Mouse (Mus musculus) liver, embryonic 11.5 days (tissue): ENCODE measurements around the gene Rab1a. TPM values are rescaled to one million over a fixed set of nuclear protein-coding genes. Genes with fewer than 3 reads are reported as not detected.

ENCODE experiments used
- ATAC-seq: fragments of 200-750 bp; cut with Nextera tagmentation; replicated peaks from 2 replicates; pipeline ENCODE4 v1.8.0; 2017; ENCODE audit warnings: moderate number of reproducible peaks, mild to moderate bottlenecking, moderate TSS enrichment, moderate library complexity; ENCODE audit not compliant: low FRiP score
- DNase-seq: peaks from one replicate; pipeline ENCODE4 v3.0.0-alpha.2; 2017; ENCODE audit warnings: low spot score
- H3K27ac ChIP-seq: fragments of 300-500 bp; sonication (generic); 2 replicates; pipeline ENCODE4 v1.5.1; 2014; ENCODE audit warnings: mild to moderate bottlenecking, low read depth, low read length, control low read depth
- H3K27me3 ChIP-seq: fragments of 300-500 bp; sonication (generic); replicated peaks from 2 replicates; pipeline ENCODE4 v1.6.1; 2014; ENCODE audit warnings: low read length, mixed read lengths; ENCODE audit not compliant: control insufficient read depth, insufficient read depth
- H3K36me3 ChIP-seq: fragments of 300-500 bp; sonication (generic); 2 replicates; pipeline ENCODE4 v1.6.1; 2014; ENCODE audit warnings: mild to moderate bottlenecking, low read length, moderate library complexity, mixed read lengths; ENCODE audit not compliant: control insufficient read depth, insufficient read depth
- H3K4me1 ChIP-seq: fragments of 300-500 bp; sonication (generic); replicated peaks from 2 replicates; pipeline ENCODE4 v1.6.1; 2014; ENCODE audit warnings: low read length, mixed read lengths; ENCODE audit not compliant: control insufficient read depth, insufficient read depth
- H3K4me2 ChIP-seq: fragments of 300-500 bp; sonication (generic); 2 replicates; pipeline ENCODE4 v1.6.1; 2014; ENCODE audit warnings: mild to moderate bottlenecking, control low read depth, moderate library complexity
- H3K4me3 ChIP-seq: fragments of 300-500 bp; sonication (generic); 2 replicates; pipeline ENCODE4 v1.5.1; 2014; ENCODE audit warnings: low read depth, low read length, control low read depth
- H3K9ac ChIP-seq: fragments of 300-500 bp; sonication (generic); 2 replicates; pipeline ENCODE4 v1.6.1; 2014; ENCODE audit warnings: low read depth, low read length, control low read depth
- H3K9me3 ChIP-seq: fragments of 300-500 bp; sonication (generic); 2 replicates; pipeline ENCODE4 v1.6.1; 2016; ENCODE audit warnings: low read length, inconsistent platforms, mixed read lengths; ENCODE audit not compliant: control insufficient read depth
- WGBS: fragments of 180-500 bp; shearing (Covaris S2); extraction: QIAGEN DNeasy Blood & Tissue Kit; methylation state at CpG from one replicate; pipeline ENCODE4 v1.1.7; 2014; 5-methylcytosine and 5-hydroxymethylcytosine counted together
- polyA plus RNA-seq: library from polyadenylated mRNA; unstranded; fragments of >200 nt; fragmentation: Nextera tagmentation; extraction: Ambion mirVana; gene quantifications from 2 replicates; pipeline ENCODE4 v1.2.1, GENCODE M21; 2014

The Rab1a gene
- polyA plus RNA-seq, 1 experiment from 2014 or later, result 180 TPM

- Histone ChIP-seq H3K27ac (no peak overlapping the region), H3K4me2 (no peak overlapping the region), H3K9ac (no peak overlapping the region), H3K9me3 (no peaks in the 10 kb centered on the region), H3K36me3 (no peaks in the 10 kb centered on the region), H3K4me1 (no peaks in the 10 kb centered on the region), H3K27me3 (no peaks in the 10 kb centered on the region), H3K4me3 (no peak overlapping the region)
- ATAC-seq, result no peak
- WGBS, result 71% methylated on average over 6 of the region's 6 CpGs
- no peak for DNase-seq
Measured at GRCm38 (mm10) chr11:20187271-20187670, 14.0 kb upstream of the Rab1a start.

DNA sequence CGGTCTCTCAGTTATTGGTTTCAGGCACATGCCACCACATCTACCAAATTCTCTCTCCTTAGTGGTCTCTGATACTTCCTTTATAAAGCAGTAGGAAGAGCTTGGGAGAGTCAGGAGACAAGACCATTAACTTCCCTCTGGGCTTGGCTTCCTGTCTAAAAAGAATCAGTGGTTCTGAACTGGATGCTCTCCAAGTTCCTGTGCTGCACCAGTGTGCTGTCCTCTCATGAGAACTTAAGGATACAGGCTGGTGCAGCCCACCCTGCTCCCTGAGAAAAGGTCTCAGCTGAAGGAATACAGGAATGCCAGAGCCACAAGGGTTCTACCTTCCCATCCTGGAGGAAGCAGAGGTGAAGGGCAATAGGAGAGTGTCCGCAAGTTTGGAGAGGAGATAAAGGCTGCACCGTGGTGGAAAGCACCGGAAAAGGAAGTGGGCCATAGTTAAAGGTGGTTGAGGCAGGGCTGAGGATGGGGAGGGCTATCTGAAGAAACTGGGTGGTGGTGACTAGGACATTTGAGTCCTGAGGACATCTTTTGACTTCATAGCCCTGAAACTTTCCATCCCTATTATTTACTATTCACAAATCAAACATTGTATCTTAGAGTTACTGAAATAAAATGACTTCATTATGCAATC is 8.0 kb upstream of the Rab1a start:
- no peak overlapping the region for H3K9ac ChIP-seq
- no peak overlapping the region for H3K4me3 ChIP-seq
- H3K9me3 ChIP-seq, result no peaks in the 10 kb centered on the region
- H3K27me3 ChIP-seq, result no peaks in the 10 kb centered on the region
- H3K27ac ChIP-seq, result no peak overlapping the region
- H3K4me2 ChIP-seq, result no peak overlapping the region
- H3K4me1 ChIP-seq, result no peaks in the 10 kb centered on the region
- no peak for ATAC-seq
- no peak for DNase-seq
- WGBS, result 50% methylated on average over 4 of the region's 4 CpGs
- no peaks in the 10 kb centered on the region for H3K36me3 ChIP-seq

DNA sequence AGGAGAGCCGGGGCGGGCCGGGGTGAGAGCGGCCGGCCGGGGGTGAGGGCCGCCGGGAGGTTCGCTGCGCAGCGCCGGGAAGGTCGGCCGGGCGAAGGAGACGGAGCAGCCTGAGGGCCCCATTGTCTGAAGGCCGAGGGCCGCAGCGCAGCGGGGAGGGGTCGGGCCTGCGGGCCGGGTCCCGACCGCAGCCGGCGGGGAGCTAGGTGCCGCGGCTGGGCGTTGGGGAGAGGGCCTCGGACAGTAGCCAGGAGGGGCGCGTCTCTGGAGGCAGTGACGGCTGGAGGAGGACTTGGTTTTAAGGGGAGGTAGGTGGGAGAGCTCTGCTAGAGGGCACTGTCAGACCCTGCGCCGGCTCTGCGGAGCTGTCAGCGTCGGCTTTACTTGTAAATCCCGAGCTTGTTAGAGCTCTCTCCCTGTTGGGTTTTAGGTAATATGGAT is 449 bp downstream of the Rab1a start:
- no peaks in the 10 kb centered on the region for H3K36me3 ChIP-seq
- H3K4me1 ChIP-seq, result peaks cover 33% of the 10 kb centered on the region
- WGBS, result under 1% methylated on average over 40 of the region's 40 CpGs
- peak overlapping the region; percentile 87 for H3K4me3 ChIP-seq
- no peaks in the 10 kb centered on the region for H3K27me3 ChIP-seq
- H3K27ac ChIP-seq, result peak overlapping the region; percentile 79
- peak overlapping the region; percentile 86 for H3K4me2 ChIP-seq
- peak overlapping the region; percentile 92 for H3K9ac ChIP-seq
- no peak for DNase-seq
- peak; percentile 8; the same call in 1 of the 2 replicates for ATAC-seq
- no peaks in the 10 kb centered on the region for H3K9me3 ChIP-seq

DNA sequence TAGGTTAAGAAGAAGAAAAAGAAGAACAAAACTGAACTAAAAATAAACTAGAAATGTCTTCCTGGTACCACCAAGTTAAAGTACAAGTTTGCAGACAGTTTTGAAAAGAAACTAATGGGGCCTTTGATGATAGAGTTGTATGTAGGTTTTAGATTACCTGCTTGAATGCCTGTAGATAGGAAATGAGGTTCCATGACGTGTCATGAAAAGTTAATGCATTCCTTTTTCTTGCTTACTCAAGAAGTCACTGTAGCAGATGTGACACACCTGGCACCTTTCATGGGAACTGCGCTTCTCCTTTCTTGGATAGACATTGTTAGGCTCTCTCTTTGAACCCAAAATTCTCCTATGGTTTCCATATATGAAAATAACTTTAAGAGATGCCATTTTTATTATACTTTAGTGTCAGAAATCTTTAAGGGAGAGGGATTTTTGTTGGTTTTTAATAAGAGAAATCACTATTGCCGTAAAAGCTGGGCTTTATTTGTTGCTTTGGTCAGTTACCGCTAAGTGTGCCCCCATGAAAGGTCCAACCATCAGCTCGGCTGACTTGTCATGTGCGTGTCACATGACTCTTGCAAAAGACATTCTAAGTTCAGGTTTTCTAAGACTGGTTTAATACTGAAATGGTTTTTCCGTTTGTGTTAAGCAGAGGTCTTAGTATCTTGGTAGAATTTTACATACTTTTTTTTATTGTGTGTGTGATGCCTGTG is 1.2 kb downstream of the Rab1a start:
- no peaks in the 10 kb centered on the region for H3K9me3 ChIP-seq
- ATAC-seq (no peak), DNase-seq (no peak)
- no peaks in the 10 kb centered on the region for H3K36me3 ChIP-seq
- H3K27me3 ChIP-seq, result no peaks in the 10 kb centered on the region
- peak overlapping the region; percentile 87 for H3K4me3 ChIP-seq
- H3K27ac ChIP-seq, result no peak overlapping the region
- H3K4me1 ChIP-seq, result peaks cover 36% of the 10 kb centered on the region
- H3K4me2 ChIP-seq, result peak overlapping the region; percentile 86
- H3K9ac ChIP-seq, result peak overlapping the region; percentile 92
- WGBS, result 43% methylated on average over 7 of the region's 7 CpGs

GRCm38 (mm10) chr11:20204321-20204720 is 3.1 kb downstream of the Rab1a start:
- ATAC-seq (no peak), DNase-seq (no peak)
- Histone ChIP-seq H3K9ac (no peak overlapping the region), H3K9me3 (no peaks in the 10 kb centered on the region), H3K27me3 (no peaks in the 10 kb centered on the region), H3K36me3 (no peaks in the 10 kb centered on the region; the same call in 1 of the 2 replicates), H3K4me1 (peaks cover 36% of the 10 kb centered on the region), H3K4me2 (peak overlapping the region; percentile 31), H3K4me3 (no peak overlapping the region), H3K27ac (no peak overlapping the region)
- 73% methylated on average over 2 of the region's 2 CpGs for WGBS

DNA sequence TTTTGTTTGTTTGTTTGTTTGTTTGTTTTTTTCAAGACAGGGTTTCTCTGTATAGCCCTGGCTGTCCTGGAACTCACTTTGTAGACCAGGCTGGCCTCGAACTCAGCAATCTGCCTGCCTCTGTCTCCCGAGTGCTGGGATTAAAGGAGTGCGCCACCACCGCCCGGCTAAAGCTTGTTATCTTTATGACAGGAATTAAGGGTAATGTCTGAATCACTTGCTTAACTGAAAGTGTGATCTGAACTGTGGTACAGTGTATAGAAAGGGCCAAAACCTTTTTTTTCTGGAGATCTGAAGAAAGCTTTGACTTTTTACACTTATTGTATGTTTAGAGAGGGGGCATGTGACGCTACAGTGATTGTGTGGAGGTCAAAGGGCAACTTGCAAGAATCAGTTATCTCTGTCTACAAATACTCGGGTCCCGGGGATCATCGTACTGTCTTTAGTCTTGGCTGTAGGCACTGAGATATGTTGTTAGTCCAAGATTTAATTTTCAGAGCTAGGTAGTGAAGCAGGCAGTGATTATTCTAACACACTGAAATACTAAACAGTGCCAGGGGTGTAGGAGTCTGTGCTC is 3.7 kb downstream of the Rab1a start:
- no peak for DNase-seq
- no peak overlapping the region for H3K9ac ChIP-seq
- no peaks in the 10 kb centered on the region; the same call in 1 of the 2 replicates for H3K36me3 ChIP-seq
- no peak overlapping the region for H3K4me3 ChIP-seq
- no peak overlapping the region for H3K27ac ChIP-seq
- no peak for ATAC-seq
- WGBS, result 60% methylated on average over 9 of the region's 9 CpGs
- H3K4me1 ChIP-seq, result peaks cover 36% of the 10 kb centered on the region
- no peaks in the 10 kb centered on the region for H3K9me3 ChIP-seq
- no peak overlapping the region for H3K4me2 ChIP-seq
- no peaks in the 10 kb centered on the region for H3K27me3 ChIP-seq

- H3K27ac ChIP-seq, result no peak overlapping the region
- 82% methylated on average over 4 of the region's 4 CpGs for WGBS
- ATAC-seq (no peak), DNase-seq (no peak)
- H3K4me3 ChIP-seq, result no peak overlapping the region
- no peak overlapping the region for H3K9ac ChIP-seq
- H3K9me3 ChIP-seq, result no peaks in the 10 kb centered on the region
- H3K4me1 ChIP-seq, result peaks cover 36% of the 10 kb centered on the region
- no peaks in the 10 kb centered on the region; the same call in 1 of the 2 replicates for H3K36me3 ChIP-seq
- no peak overlapping the region for H3K4me2 ChIP-seq
- no peaks in the 10 kb centered on the region for H3K27me3 ChIP-seq
Measured at GRCm38 (mm10) chr11:20205538-20205937, 4.3 kb downstream of the Rab1a start.

- Histone ChIP-seq H3K4me1 (peaks cover 39% of the 10 kb centered on the region), H3K27ac (no peak overlapping the region), H3K36me3 (no peaks in the 10 kb centered on the region; the same call in 1 of the 2 replicates), H3K27me3 (no peaks in the 10 kb centered on the region), H3K9me3 (no peaks in the 10 kb centered on the region), H3K4me3 (no peak overlapping the region), H3K9ac (no peak overlapping the region), H3K4me2 (no peak overlapping the region)
- WGBS, result 40% methylated on average over 2 of the region's 2 CpGs
- ATAC-seq (no peak), DNase-seq (no peak)
Measured at GRCm38 (mm10) chr11:20206626-20207223, 5.5 kb downstream of the Rab1a start.
